Mouse (Mus musculus): ENCODE results near the gene Basp1.

Gene Basp1

GRCm38 (mm10) chr15:25358680-25359097, 54.9 kb downstream of the Basp1 start:
- DNase-seq = no peak

- DNase-seq = no peak
Measured at GRCm38 (mm10) chr15:25355339-25355738, 58.2 kb downstream of the Basp1 start.

- no peak for DNase-seq
Measured at GRCm38 (mm10) chr15:25354738-25355137, 58.8 kb downstream of the Basp1 start.

- DNase-seq = no peak
Measured at GRCm38 (mm10) chr15:25353498-25353897, 60.1 kb downstream of the Basp1 start.

GRCm38 (mm10) chr15:25343263-25343662, 70.3 kb downstream of the Basp1 start:
- DNase-seq = no peak

GRCm38 (mm10) chr15:25335277-25335676, 78.3 kb downstream of the Basp1 start:
- no peak for DNase-seq

- DNase-seq = no peak
Measured at GRCm38 (mm10) chr15:25331877-25332445, 81.6 kb downstream of the Basp1 start.

GRCm38 (mm10) chr15:25330946-25331345, 82.6 kb downstream of the Basp1 start:
- DNase-seq = no peak

GRCm38 (mm10) chr15:25322601-25323000, 91.0 kb downstream of the Basp1 start:
- DNase-seq = no peak

- no peak for DNase-seq
Measured at GRCm38 (mm10) chr15:25322111-25322510, 91.5 kb downstream of the Basp1 start.

- no peak for DNase-seq
Measured at GRCm38 (mm10) chr15:25321636-25322035, 91.9 kb downstream of the Basp1 start.

- DNase-seq = no peak
Measured at GRCm38 (mm10) chr15:25314471-25314870, 99.1 kb downstream of the Basp1 start.
